Mouse (Mus musculus) myocyte (in vitro differentiated cells): ENCODE data around the gene Afp.

Experiments used
- E2F4 ChIP-seq: IDR thresholded peaks from one replicate; pipeline ENCODE4 v1.6.1; 2011; ENCODE audit warnings: mild to moderate bottlenecking, control low read depth, moderate library complexity; ENCODE audit not compliant: insufficient read depth
- MAX ChIP-seq: IDR thresholded peaks from one replicate; pipeline ENCODE4 v1.6.1; 2011; ENCODE audit warnings: low read depth, mild to moderate bottlenecking, control low read depth
- MYOG ChIP-seq, 3 experiments: IDR thresholded peaks; one replicate each; pipeline ENCODE4 v1.6.1; 2011; ENCODE audit warnings: control low read depth in 2 of 3, low read depth in 2 of 3, mild to moderate bottlenecking in 2 of 3; ENCODE audit not compliant: insufficient read length in 2 of 3, control insufficient read depth in 1 of 3, insufficient read depth in 1 of 3
- POLR2A ChIP-seq: IDR thresholded peaks from one replicate; pipeline ENCODE4 v1.6.1; 2011; ENCODE audit warnings: low read depth, mild to moderate bottlenecking, control low read depth, moderate library complexity; ENCODE audit not compliant: insufficient read length
- POLR2AphosphoS2 ChIP-seq: IDR thresholded peaks from one replicate; pipeline ENCODE4 v1.6.1; 2011; ENCODE audit warnings: low read depth, control low read depth; ENCODE audit not compliant: insufficient read length
- REST ChIP-seq: IDR thresholded peaks from one replicate; pipeline ENCODE4 v1.6.1; 2011; ENCODE audit warnings: mild to moderate bottlenecking, control low read depth, moderate library complexity; ENCODE audit not compliant: insufficient read depth, insufficient read length
- TCF12 ChIP-seq: IDR thresholded peaks from one replicate; pipeline ENCODE4 v1.6.1; 2011; ENCODE audit warnings: mild to moderate bottlenecking, control low read depth; ENCODE audit not compliant: poor library complexity, insufficient read depth, severe bottlenecking

DNA sequence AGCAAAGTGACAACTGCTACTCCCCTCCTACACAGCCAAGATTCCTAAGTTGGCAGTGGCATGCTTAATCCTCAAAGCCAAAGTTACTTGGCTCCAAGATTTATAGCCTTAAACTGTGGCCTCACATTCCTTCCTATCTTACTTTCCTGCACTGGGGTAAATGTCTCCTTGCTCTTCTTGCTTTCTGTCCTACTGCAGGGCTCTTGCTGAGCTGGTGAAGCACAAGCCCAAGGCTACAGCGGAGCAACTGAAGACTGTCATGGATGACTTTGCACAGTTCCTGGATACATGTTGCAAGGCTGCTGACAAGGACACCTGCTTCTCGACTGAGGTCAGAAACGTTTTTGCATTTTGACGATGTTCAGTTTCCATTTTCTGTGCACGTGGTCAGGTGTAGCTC, 16.2 kb upstream of the Afp start:
- TF ChIP-seq POLR2A (no peak), E2F4 (no peak), MAX (no peak), POLR2AphosphoS2 (no peak), TCF12 (no peak), MYOG (IDR thresholded peaks at IDR 0.05; ENCODE audit: control insufficient read depth in 1 of 3, insufficient read depth in 1 of 3, insufficient read length in 2 of 3, low read depth in 2 of 3) (no peak), REST (no peak)
